Comparison of ENCODE assay signal across 8 mouse cellular contexts in the genomic region with DNA sequence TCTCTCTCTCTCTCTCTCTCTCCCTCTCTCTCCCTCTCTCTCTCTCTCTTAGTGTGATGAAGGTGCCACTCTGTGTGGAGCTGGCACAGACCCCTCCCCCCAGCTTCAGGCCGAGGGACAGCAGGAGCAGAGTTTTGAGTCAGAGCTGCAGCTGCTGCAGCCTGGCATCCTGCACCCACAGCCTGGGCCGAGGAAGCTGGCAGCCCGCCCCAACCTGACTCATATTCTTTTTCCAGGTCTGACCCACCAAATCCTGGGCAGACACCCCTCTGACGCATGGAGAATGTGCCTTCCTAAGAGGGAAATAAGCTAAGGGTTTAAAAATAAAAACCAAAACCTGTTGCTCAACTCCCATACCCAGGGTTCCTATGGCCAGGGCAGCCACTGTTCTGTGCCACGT. TPM values are rescaled to one million over a fixed set of nuclear protein-coding genes. Genes with fewer than 3 reads are reported as not detected.
DNase-seq lines count a peak whose midpoint lies in the region.

No protein-coding gene starts in this region.

- DNase-seq in 416B (ENCODE audit: low read depth): peak; percentile 74
- peak; percentile 98 for DNase-seq in Muller cell, postnatal 12 days (ENCODE audit: inconsistent ontology term)
- DNase-seq in cerebellum, postnatal 36 days: peak; percentile 84
- peak; percentile 51 for DNase-seq in heart, adult 8-10 months (ENCODE audit: low spot score)
- peak; percentile 50 to 56 for DNase-seq in layer of hippocampus, postnatal 14 days (ENCODE audit: low spot score in 2 of 2)
- peak; percentile 83 to 84 for DNase-seq in right cerebral cortex, postnatal 10 days (ENCODE audit: low spot score in 2 of 2)
- DNase-seq in liver: no peak
- no peak for DNase-seq in kidney, adult 8-10 months

RNA-seq across cellular contexts. Expression of gene Chst3, which starts 9.8 kb away (rescaled TPM):
- 1 to 10 TPM in 1 of 4 experiments, under 1 TPM in 3; 0.65 to 1.2 (median 0.80) TPM for total RNA-seq in heart, adult 8-10 months (2022)
- 1 to 10 TPM; 3.8 to 4.1 TPM for total RNA-seq in layer of hippocampus, postnatal 14 days (2021)

Comparison
In these comparisons a context has a peak if more than half of its experiments do, and no peak if none do; other contexts are left out.
1. DNase-seq: peak in 416B (single experiment), Muller cell, postnatal 12 days (single experiment), cerebellum, postnatal 36 days (2 of 2), heart, adult 8-10 months (single experiment), layer of hippocampus, postnatal 14 days (2 of 2) and right cerebral cortex, postnatal 10 days (2 of 2); none in liver (single experiment) and kidney, adult 8-10 months (0 of 2).